Mouse (Mus musculus): Measurements from ENCODE around the gene Stox2. TPM values are rescaled to one million over a fixed set of nuclear protein-coding genes. Genes with fewer than 3 reads are reported as not detected.

Stox2 gene
- polyA plus RNA-seq, 1 experiment from 2014 or later = 24.5 TPM

DNA sequence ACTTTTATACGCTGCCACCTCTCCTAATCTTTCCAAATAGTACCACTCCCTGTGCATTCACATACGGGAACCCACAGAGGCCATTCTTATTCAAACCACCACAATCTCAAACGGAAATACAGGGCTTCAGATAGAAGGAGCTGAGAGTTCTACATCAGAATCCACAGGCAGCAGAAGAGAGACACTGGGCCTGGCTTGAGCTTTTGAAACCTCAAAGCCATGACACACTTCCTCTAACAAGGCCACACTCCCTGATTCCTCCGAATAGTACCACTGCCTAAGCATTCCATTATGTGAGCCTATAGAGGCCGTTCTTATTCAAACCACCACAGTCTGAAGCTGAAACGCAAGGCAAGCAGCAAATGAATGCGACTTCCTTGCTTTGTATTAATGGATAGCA lies 69.5 kb downstream of the Stox2 start:
- no peak for ATAC-seq (ENCODE audit: insufficient number of reproducible peaks, insufficient read depth, low FRiP score, low TSS enrichment, low read depth)
- Histone ChIP-seq H3K4me2 (no peak overlapping the region), H3K27ac (no peak overlapping the region), H3K4me3 (replicated peaks) (no peak overlapping the region), H3K9ac (replicated peaks) (no peak overlapping the region), H3K27me3 (no peaks in the 10 kb centered on the region), H3K9me3 (no peaks in the 10 kb centered on the region), H3K36me3 (no peaks in the 10 kb centered on the region), H3K4me1 (replicated peaks) (peaks cover 16% of the 10 kb centered on the region)
- WGBS = 91% methylated on average over 7 of the region's 7 CpGs

DNA sequence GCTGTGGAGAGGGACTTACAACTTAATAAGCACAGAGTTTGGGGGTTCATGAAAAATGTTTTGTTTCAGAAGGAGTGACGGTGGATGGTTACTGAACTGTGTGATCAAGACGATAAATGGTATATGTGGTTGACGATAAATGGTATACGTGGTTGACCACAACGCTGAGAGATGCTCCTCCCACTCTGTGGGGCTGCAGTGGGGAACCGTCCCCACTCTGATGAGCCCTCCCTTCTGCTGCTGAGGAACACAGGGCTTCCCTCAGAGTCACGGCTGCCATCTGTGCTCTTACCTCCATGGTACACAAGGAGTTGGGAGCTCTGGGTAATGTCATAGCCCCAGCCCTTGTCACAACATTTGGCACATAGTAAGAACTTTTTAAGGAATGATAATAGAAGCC lies 72.4 kb downstream of the Stox2 start:
- no peak for ATAC-seq (ENCODE audit: insufficient number of reproducible peaks, insufficient read depth, low FRiP score, low TSS enrichment, low read depth)
- no peak overlapping the region for H3K9ac ChIP-seq (replicated peaks)
- H3K27me3 ChIP-seq = no peaks in the 10 kb centered on the region
- no peak overlapping the region for H3K4me2 ChIP-seq
- H3K4me3 ChIP-seq (replicated peaks) = no peak overlapping the region
- WGBS = 91% methylated on average over 7 of the region's 7 CpGs
- H3K9me3 ChIP-seq = no peaks in the 10 kb centered on the region
- H3K4me1 ChIP-seq (replicated peaks) = peaks cover 25% of the 10 kb centered on the region
- H3K36me3 ChIP-seq = no peaks in the 10 kb centered on the region
- H3K27ac ChIP-seq = no peak overlapping the region

DNA sequence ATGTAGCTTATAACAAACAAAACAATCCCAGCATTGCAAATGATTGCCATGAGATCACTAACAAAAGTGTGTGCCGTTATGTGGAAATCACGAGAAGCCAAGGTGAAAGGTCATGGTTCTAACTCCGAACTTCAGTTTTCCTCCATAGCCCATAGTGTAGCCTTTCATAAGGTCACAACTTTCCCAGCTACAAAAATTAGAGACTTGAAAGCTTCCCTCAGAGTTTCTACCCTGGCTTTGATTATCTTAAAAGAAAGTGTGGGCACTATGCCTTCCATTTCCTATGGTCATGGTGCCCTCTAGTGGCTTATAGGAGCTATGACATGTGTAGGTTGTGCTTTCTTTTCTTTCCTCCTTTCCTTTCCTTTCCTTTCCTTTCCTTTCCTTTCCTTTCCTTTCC lies 74.6 kb downstream of the Stox2 start:
- H3K27me3 ChIP-seq = no peaks in the 10 kb centered on the region
- no peak overlapping the region for H3K4me2 ChIP-seq
- 22% methylated on average over 3 of the region's 3 CpGs for WGBS
- no peak overlapping the region for H3K9ac ChIP-seq (replicated peaks)
- H3K27ac ChIP-seq = no peak overlapping the region
- ATAC-seq (ENCODE audit: insufficient number of reproducible peaks, insufficient read depth, low FRiP score, low TSS enrichment, low read depth) = no peak
- peaks cover 31% of the 10 kb centered on the region for H3K4me1 ChIP-seq (replicated peaks)
- H3K36me3 ChIP-seq = no peaks in the 10 kb centered on the region
- H3K9me3 ChIP-seq = peaks cover 5% of the 10 kb centered on the region; the same call in 1 of the 2 replicates
- no peak overlapping the region for H3K4me3 ChIP-seq (replicated peaks)

DNA sequence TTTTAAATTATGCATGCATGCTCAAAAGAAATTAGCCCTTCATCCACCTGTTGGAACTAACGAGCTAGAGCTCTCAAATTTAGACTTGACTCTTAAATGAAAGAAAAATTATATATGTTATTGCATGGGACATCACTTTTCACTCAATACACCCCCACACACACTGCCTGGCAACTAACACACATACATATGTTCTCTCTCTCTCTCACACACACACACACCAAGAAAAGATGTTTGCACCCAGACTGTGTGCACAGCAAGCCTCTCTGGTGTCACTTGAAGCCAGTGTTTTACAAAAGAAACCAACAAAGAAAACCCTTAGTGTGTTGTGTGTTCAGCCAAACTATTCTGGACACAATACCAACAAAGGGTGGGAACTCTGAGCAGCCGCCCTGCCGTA lies 75.1 kb downstream of the Stox2 start:
- ATAC-seq (ENCODE audit: insufficient number of reproducible peaks, insufficient read depth, low FRiP score, low TSS enrichment, low read depth) = no peak; the same call in 1 of the 2 replicates

DNA sequence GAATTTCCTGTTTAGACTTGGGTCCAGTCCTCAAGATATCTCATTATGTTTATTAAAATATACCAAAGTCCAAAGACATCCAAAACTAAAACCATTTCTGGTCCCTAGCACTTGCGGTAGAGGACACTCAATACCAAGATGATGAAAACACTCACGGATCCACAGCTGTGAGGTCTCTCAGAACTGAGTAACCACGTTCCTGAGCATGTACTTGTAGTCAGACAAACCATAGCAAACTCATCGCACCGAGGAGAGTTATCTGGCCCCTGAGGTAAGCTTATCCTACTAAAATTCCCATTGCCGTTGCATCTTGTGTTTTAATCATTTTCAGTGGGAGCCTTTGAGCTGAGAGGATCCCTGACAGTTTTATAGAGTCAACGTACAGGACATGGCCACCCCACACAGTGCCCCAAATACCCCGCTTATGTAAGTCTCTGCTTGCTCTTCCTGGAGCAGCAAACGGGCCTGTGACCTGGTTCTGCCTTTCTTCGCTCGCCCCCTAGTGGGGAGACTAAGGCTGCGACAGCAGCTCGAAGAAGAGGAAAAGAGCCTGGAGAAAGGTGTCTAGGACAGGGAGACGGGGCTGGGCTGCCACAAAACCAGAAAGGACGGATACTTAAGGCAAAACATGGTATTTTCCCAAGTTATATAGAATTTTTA lies 75.6 kb downstream of the Stox2 start:
- Histone ChIP-seq H3K4me1 (replicated peaks) (peaks cover 31% of the 10 kb centered on the region), H3K27me3 (no peaks in the 10 kb centered on the region), H3K27ac (no peak overlapping the region), H3K4me2 (no peak overlapping the region), H3K36me3 (no peaks in the 10 kb centered on the region), H3K9me3 (peaks cover 7% of the 10 kb centered on the region; the same call in 1 of the 2 replicates), H3K4me3 (replicated peaks) (no peak overlapping the region), H3K9ac (replicated peaks) (no peak overlapping the region)
- ATAC-seq (ENCODE audit: insufficient number of reproducible peaks, insufficient read depth, low FRiP score, low TSS enrichment, low read depth) = peak; percentile 45; the same call in 1 of the 2 replicates
- WGBS = 28% methylated on average over 15 of the region's 15 CpGs

More for the DNA sequence above, 75.1 kb downstream of the Stox2 start:
- no peaks in the 10 kb centered on the region for H3K36me3 ChIP-seq
- H3K4me3 ChIP-seq (replicated peaks) = no peak overlapping the region
- H3K9ac ChIP-seq (replicated peaks) = no peak overlapping the region
- no peaks in the 10 kb centered on the region for H3K27me3 ChIP-seq
- WGBS = 78% methylated on average over 3 of the region's 3 CpGs
- H3K9me3 ChIP-seq = peaks cover 7% of the 10 kb centered on the region; the same call in 1 of the 2 replicates
- no peak overlapping the region for H3K27ac ChIP-seq
- peaks cover 31% of the 10 kb centered on the region for H3K4me1 ChIP-seq (replicated peaks)
- no peak overlapping the region for H3K4me2 ChIP-seq

DNA sequence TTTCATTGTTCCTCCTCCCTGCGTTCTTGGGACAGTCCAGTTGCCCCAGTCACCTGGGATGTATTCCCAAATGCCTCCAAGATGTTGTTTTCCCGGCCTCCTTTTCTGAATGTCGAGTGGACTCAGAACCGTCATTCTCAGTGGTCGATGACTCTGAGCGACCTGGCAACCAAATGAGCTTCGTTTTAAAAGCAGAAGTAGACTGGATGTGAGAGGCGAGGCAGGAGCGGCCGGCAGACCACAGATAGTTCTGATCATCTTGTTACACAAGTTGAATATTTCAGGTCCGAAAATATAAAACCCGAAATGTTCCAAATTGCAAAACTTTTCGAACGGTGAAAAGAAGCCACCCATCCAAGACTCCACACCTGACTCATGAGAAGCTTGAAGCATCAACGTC lies 76.2 kb downstream of the Stox2 start:
- Histone ChIP-seq H3K4me1 (replicated peaks) (peaks cover 31% of the 10 kb centered on the region), H3K4me2 (peak overlapping the region; percentile 29), H3K9me3 (peaks cover 7% of the 10 kb centered on the region; the same call in 1 of the 2 replicates), H3K4me3 (replicated peaks) (no peak overlapping the region), H3K27ac (no peak overlapping the region), H3K27me3 (no peaks in the 10 kb centered on the region), H3K36me3 (no peaks in the 10 kb centered on the region), H3K9ac (replicated peaks) (no peak overlapping the region)
- 79% methylated on average over 15 of the region's 15 CpGs for WGBS
- no peak for ATAC-seq (ENCODE audit: insufficient number of reproducible peaks, insufficient read depth, low FRiP score, low TSS enrichment, low read depth)

DNA sequence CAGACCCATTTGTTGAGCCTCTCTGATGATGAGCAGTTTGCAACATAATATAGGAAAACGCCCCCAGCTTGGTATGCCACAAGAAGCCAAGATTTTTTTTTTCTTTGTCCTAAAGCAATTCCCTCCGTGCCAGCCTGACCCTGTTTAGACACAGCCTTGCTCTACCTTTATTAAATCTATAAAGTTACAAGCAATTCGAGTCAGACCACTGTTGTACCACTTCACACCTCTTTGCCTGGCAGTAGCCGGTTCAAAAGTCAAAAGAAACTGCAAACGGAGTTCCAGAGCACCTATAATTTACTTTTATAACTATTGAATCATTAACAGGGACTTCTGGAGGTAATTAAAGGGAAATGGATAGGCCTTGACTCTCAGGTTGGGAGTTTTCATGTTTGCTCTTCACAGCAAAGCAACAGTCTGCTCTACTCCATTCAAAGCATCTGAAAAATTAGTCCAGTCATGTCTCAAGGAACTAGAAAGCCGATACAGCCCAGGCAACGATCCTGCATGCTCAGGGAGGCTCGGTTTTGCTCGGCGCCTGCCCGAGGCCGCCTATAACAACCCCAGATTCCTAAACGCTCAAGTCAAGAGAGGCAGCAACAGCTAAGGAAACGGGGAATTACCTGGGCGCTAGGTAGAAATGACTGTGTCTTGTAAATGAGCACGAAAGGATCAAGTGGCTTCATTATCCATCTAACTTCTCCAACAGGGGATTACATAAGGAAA lies 77.0 kb downstream of the Stox2 start:
- peak overlapping the region; percentile 46; the same call in 1 of the 2 replicates for H3K27ac ChIP-seq
- H3K9ac ChIP-seq (replicated peaks) = no peak overlapping the region
- no peak for ATAC-seq (ENCODE audit: insufficient number of reproducible peaks, insufficient read depth, low FRiP score, low TSS enrichment, low read depth)
- peak overlapping the region; percentile 29 for H3K4me2 ChIP-seq
- no peaks in the 10 kb centered on the region for H3K36me3 ChIP-seq
- WGBS = 20% methylated on average over 16 of the region's 16 CpGs
- H3K4me1 ChIP-seq (replicated peaks) = peaks cover 31% of the 10 kb centered on the region
- peaks cover 7% of the 10 kb centered on the region; the same call in 1 of the 2 replicates for H3K9me3 ChIP-seq
- H3K4me3 ChIP-seq (replicated peaks) = no peak overlapping the region
- H3K27me3 ChIP-seq = no peaks in the 10 kb centered on the region

DNA sequence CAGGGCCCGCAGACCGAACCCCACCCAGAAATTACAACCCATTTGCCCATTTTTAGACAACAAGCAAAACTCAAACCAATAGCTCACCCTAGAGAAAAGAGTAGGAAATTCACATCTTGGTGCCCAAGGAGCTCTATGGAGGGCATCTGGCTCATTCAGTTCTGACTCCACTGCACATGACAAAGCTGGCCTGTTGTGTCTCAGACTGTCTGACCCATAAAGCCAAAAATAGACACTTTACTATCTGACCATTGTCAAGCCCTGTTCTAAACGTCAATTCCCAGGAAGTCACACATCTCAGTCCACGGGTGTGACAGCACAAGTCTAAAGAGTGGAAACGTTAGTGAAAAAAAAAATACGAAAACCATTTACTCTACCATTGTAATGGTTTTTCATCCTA lies 79.1 kb downstream of the Stox2 start:
- Histone ChIP-seq H3K27ac (no peak overlapping the region), H3K4me2 (no peak overlapping the region), H3K9ac (replicated peaks) (no peak overlapping the region), H3K36me3 (no peaks in the 10 kb centered on the region), H3K27me3 (no peaks in the 10 kb centered on the region), H3K4me3 (replicated peaks) (no peak overlapping the region), H3K9me3 (peaks cover 7% of the 10 kb centered on the region; the same call in 1 of the 2 replicates), H3K4me1 (replicated peaks) (peaks cover 31% of the 10 kb centered on the region)
- ATAC-seq (ENCODE audit: insufficient number of reproducible peaks, insufficient read depth, low FRiP score, low TSS enrichment, low read depth) = no peak
- WGBS = 78% methylated on average over 6 of the region's 6 CpGs

DNA sequence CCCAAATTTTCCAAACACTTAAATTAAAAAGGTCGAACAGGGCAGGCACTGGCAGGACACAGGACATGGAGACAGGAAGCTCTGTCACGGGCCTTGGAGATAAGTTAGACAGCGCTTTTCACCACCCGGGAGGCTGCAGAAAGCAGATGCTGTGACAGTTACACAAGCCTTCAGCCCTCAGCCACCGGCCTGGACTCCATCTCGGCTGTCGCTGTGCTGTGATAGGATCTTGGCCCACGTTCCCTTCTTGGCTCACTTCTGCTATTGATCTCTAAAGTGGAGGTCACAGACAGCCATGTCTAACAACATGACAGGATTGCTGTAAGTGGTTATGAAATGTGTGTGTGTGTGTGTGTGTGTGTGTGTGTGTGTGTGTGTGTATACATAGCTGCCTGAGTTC lies 82.9 kb downstream of the Stox2 start:
- Histone ChIP-seq H3K27me3 (no peaks in the 10 kb centered on the region), H3K4me1 (replicated peaks) (0 out of 2 replicates have a peak, but pooled peaks cover under 1% of the 10 kb centered on the region), H3K27ac (no peak overlapping the region), H3K4me3 (replicated peaks) (no peak overlapping the region), H3K4me2 (no peak overlapping the region), H3K9me3 (peaks cover 7% of the 10 kb centered on the region; the same call in 1 of the 2 replicates), H3K9ac (replicated peaks) (no peak overlapping the region), H3K36me3 (no peaks in the 10 kb centered on the region)
- ATAC-seq (ENCODE audit: insufficient number of reproducible peaks, insufficient read depth, low FRiP score, low TSS enrichment, low read depth) = no peak
- 26% methylated on average over 8 of the region's 8 CpGs for WGBS

DNA sequence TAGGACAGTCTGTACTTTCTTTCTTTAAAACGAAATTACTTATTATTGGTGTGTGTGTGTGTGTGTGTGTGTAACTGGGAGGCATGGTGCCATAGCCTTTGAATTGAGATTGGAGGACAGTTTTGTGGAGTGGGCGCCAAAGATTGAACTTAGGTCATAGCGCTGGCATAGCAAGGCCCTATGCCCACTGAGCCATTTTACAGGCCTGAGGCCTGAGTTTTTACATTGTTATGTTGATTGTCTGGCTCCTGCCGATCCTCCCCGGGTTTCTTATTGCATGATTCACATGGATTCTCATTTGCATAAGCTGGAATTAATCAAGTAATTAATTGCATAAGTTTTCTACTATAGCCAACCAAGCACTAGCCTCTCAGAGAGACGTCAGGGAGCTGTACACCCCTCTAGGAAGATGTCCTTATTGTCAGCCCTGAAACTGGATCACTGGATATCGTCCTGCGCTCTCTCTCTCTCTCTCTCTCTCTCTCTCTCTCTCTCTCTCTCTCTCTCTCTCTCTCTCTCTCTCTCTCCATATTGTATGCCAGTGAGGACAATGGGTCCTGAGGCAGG lies 90.7 kb downstream of the Stox2 start:
- Histone ChIP-seq H3K4me2 (no peak overlapping the region), H3K9me3 (no peaks in the 10 kb centered on the region), H3K27me3 (no peaks in the 10 kb centered on the region), H3K4me1 (replicated peaks) (peaks cover 52% of the 10 kb centered on the region), H3K4me3 (replicated peaks) (no peak overlapping the region), H3K27ac (no peak overlapping the region), H3K36me3 (no peaks in the 10 kb centered on the region), H3K9ac (replicated peaks) (no peak overlapping the region)
- ATAC-seq (ENCODE audit: insufficient number of reproducible peaks, insufficient read depth, low FRiP score, low TSS enrichment, low read depth) = no peak
- WGBS = 86% methylated on average over 8 of the region's 8 CpGs

DNA sequence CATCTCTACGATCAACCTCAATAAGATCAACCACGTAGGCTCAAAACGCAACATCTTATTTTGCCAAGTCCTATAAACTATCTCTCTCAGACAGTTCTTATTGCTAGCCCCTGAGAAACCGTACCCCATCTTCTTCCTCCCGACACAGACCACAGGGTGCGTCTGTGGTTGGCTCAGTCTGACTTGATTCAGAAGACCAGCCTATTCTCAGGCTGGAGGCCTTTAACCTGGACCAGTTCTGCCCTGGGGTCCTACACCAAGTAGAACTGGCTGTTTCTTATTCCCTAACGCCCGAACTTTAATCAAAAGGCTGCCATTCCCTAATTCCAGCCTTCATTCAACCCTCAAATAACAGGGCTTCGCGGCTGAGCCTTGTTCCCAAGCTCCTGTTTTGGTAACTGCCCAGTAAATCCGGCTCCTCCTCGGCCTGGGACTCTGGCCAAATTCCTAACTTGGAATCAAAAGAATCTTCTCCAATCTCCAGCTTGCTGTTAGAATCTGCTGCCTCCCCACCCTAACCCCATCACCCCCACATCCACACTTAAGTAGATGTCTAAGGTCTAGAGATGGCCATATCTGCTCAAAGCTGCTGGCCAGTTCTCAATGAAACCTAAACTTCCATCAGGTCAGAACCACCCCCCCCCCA lies 91.5 kb downstream of the Stox2 start:
- H3K4me3 ChIP-seq (replicated peaks) = no peak overlapping the region
- peak overlapping the region; percentile 53; the same call in 1 of the 2 replicates for H3K27ac ChIP-seq
- H3K9me3 ChIP-seq = no peaks in the 10 kb centered on the region
- H3K4me1 ChIP-seq (replicated peaks) = peaks cover 59% of the 10 kb centered on the region
- no peak for ATAC-seq (ENCODE audit: insufficient number of reproducible peaks, insufficient read depth, low FRiP score, low TSS enrichment, low read depth)
- no peak overlapping the region for H3K4me2 ChIP-seq
- H3K9ac ChIP-seq (replicated peaks) = no peak overlapping the region
- WGBS = 75% methylated on average over 12 of the region's 12 CpGs
- H3K36me3 ChIP-seq = no peaks in the 10 kb centered on the region
- H3K27me3 ChIP-seq = 0 out of 2 replicates have a peak, but pooled peaks cover 1% of the 10 kb centered on the region

Data from limb, embryonic 12.5 days (tissue).